ENCODE assay signal across 24 mouse cellular contexts in genomic region chr3:84086337-84086736, GRCm38 (mm10).
"Had no signal": no experiment of that assay in that cellular context is flagged by ENCODE, and none has a peak within 500 bp of the region (broad histone marks: within the 10 kb centered on the region; RNA-seq: fewer than 3 reads in every experiment).

No protein-coding gene starts in this region.

- H3K4me1 ChIP-seq: hindbrain, embryonic 13.5 days; hindbrain, embryonic 15.5 days; limb, embryonic 15.5 days; liver, embryonic 12.5 days had no signal

- H3K4me2 ChIP-seq: heart, embryonic 13.5 days; heart, embryonic 15.5 days; hindbrain, embryonic 13.5 days; hindbrain, embryonic 15.5 days; kidney, embryonic 15.5 days; limb, embryonic 13.5 days; limb, embryonic 15.5 days; liver, embryonic 12.5 days had no signal

- H3K4me3 ChIP-seq: heart, embryonic 10.5 days; heart, embryonic 13.5 days; heart, embryonic 15.5 days; hindbrain, embryonic 13.5 days; hindbrain, embryonic 15.5 days; kidney, embryonic 15.5 days; left cerebral cortex, adult 2 months; limb, embryonic 13.5 days; limb, embryonic 15.5 days; liver, embryonic 12.5 days had no signal

- DNase-seq: gastrocnemius, postnatal 14 days; gastrocnemius, postnatal 36 days; heart, adult 18-20 months; heart, postnatal 14 days; heart, postnatal 36 days; kidney, adult 11 months; kidney, adult 2 months; kidney, adult 9 months; kidney, postnatal 14 days; kidney, postnatal 36 days; layer of hippocampus, adult 9-11 months had no signal

- ATAC-seq: hindbrain, postnatal 0 days; liver, embryonic 12.5 days had no signal

- H3K9me3 ChIP-seq: heart, embryonic 15.5 days; hindbrain, embryonic 15.5 days; kidney, embryonic 15.5 days; limb, embryonic 15.5 days; liver, embryonic 12.5 days had no signal

- H3K27me3 ChIP-seq: heart, embryonic 13.5 days; heart, embryonic 15.5 days; hindbrain, embryonic 13.5 days; hindbrain, embryonic 15.5 days; kidney, embryonic 15.5 days; limb, embryonic 13.5 days; limb, embryonic 15.5 days; liver, embryonic 12.5 days had no signal

- H3K9ac ChIP-seq: heart, embryonic 13.5 days; heart, embryonic 15.5 days; hindbrain, embryonic 13.5 days; hindbrain, embryonic 15.5 days; kidney, embryonic 15.5 days; limb, embryonic 13.5 days; limb, embryonic 15.5 days; liver, embryonic 12.5 days; liver, embryonic 14.5 days had no signal

- H3K27ac ChIP-seq: heart, embryonic 10.5 days; heart, embryonic 13.5 days; heart, embryonic 15.5 days; hindbrain, embryonic 13.5 days; hindbrain, embryonic 15.5 days; hindbrain, postnatal 0 days; kidney, embryonic 15.5 days; kidney, postnatal 0 days; left cerebral cortex, adult 2 months; limb, embryonic 13.5 days; limb, embryonic 15.5 days; liver, embryonic 12.5 days; liver, embryonic 14.5 days had no signal

- H3K36me3 ChIP-seq: heart, embryonic 13.5 days; heart, embryonic 15.5 days; hindbrain, embryonic 13.5 days; hindbrain, embryonic 15.5 days; kidney, embryonic 15.5 days; limb, embryonic 13.5 days; limb, embryonic 15.5 days; liver, embryonic 12.5 days had no signal
